Mouse (Mus musculus) gonadal fat pad, adult 2 months (tissue): Measurements from ENCODE around the gene Lrit2. TPM values are rescaled to one million over a fixed set of nuclear protein-coding genes. Genes with fewer than 3 reads are reported as not detected.

Source experiments
- DNase-seq: peaks from one replicate; pipeline ENCODE4 v3.0.0-alpha.2; 2012; ENCODE audit warnings: low read depth
- polyA plus RNA-seq: library from polyadenylated mRNA; depleted of rRNA; stranded (reverse); fragments of >200 nt; gene quantifications from 2 replicates; pipeline ENCODE4 v1.2.3, GENCODE M21; 2012; rRNA removed

Lrit2 gene
- not detected in 2 replicates for polyA plus RNA-seq

DNA sequence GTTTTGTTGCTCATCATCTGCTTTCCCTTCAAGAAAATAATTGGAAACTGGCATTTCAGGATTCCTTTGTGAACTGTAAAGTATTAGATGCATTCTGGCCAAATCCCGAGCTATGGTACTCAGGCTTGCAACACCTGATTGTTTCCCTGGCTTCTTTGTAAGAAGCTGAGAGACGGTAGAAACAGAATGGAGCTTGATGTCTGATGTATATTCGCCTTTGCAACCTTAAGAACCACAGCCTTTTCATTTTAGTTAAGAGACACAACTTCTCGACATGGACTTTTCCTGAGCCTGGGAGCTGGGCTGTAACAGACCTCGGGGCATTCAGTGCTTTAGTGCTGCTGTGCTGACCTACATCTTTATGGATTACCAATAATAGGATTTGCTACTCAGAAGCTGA, at the start of gene Lrit2:
TSS of gene Lrit2 (plus strand) at position 301 of the 400 bp plus-strand sequence.
- no peak for DNase-seq

- no peak for DNase-seq
Measured at GRCm38 (mm10) chr14:37027248-37027933, 40.3 kb upstream of the Lrit2 start.

DNA sequence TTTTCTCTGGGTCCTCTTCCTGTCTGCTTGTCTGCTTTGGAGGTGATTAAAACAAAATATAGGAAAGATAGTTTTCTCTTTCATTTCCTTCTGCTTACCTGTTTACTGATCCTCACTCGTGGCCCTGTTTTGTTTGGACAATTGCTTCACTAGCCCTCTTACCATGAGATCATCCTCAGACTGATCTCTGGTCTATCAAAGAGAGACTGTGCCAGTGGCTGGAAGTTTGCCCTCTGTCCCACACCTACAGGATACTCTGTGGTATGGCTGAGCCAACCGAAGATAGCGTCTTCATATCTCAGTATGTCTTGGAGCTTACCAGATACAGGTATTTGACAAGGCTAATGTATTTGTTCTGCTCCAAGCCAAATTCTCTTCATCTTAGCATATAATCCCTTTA, 39.8 kb upstream of the Lrit2 start:
- no peak for DNase-seq

GRCm38 (mm10) chr14:37028555-37028954, 39.2 kb upstream of the Lrit2 start:
- no peak for DNase-seq

GRCm38 (mm10) chr14:37032481-37033104, 35.1 kb upstream of the Lrit2 start:
- no peak for DNase-seq

DNA sequence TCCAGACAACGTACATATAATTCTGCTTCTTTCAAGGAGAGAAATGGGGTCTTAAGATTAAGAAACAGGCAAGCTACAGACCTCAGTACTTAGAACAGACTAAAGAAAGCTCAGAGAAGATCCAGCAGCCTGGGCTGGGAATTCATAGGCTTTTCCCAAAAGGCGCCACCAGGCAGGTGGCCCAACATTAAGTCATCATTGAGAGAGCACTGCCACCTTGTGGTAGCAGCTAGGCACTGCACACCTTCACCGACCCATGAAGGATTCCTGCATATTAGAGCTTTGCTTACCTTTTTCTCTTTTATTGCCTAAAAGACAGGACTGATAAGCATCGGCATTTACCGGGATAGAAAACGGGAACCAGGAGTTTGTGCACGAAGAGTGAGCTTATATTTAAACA, 34.5 kb upstream of the Lrit2 start:
- no peak for DNase-seq

DNA sequence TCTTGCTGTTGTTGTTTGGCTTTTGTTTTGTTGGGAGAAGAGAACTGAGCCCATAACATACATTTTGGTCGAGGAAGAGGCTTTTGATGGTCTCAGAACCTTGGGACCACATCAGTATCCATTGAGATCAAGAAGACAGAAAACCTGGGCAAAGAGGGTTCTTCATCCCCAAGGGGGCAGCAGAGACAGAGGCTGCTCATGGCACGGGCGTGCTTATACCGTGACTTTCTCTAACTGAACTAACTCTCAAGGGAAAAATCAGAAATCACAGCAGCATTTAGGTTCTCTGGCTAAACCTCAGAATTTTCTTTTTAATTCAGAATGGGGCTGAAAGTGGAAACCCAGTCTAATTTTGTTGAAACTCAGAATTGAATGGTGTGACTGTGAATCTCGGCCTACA, 33.3 kb upstream of the Lrit2 start:
- DNase-seq = no peak

- peak; percentile 95 for DNase-seq
Measured at GRCm38 (mm10) chr14:37048914-37049410, 18.8 kb upstream of the Lrit2 start, which contains the start of gene Rgr. Rgr (minus strand) TSS chr14:37048964.

DNA sequence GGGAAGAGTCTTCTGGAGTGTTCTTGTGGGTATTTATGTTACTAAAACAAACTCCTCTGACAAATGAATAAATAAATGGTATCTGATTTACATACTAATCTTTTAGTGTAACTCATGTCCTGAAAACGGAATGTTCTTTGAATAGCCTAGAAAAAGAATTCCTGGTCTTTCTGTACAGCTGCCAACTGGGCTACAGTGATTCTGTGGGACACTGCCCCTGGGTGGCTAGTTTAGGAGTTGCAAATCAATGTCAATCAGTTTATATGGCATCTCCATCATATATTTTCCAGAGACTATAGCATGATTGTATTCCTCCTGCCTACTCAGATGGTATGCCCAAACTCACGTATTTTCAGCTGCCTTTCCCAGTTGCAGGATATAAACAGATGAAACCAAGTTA, 2.9 kb upstream of the Lrit2 start:
- DNase-seq = no peak

DNA sequence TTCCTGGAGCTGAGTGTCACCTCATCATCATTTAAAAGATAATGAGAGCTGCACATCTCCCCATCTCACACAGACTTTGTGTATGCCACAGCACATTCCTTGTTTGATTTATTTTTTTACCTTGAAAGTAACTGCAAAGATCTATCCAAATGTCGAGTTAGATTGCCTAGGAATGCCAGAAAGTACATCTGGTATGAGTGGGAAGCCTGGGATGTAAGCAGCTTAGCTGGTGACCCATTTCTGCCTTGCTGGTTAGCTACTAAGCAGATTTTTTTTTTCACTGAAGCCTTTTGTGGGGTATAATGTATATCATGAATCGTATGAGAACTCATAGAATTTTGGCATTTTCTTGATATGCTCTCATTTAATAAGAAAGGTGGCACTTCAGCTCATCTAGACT, 1.1 kb upstream of the Lrit2 start:
- DNase-seq = no peak

DNA sequence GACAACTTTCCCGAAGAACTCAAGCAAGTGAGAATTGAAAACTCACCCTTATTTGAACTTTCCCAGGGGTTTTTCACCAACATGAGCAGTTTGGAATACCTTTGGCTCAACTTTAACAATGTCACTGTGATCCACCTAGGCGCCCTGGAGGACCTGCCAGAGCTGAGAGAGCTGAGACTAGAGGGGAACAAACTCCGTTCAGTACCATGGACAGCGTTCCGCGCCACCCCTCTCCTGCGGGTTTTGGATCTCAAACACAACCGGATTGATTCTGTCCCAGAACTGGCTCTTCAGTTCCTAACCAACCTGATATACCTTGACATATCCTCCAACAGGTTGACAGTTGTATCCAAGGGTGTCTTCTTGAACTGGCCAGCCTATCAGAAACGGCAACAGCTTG, 787 bp downstream of the Lrit2 start:
- DNase-seq = no peak

GRCm38 (mm10) chr14:37080724-37081123, 13.0 kb downstream of the Lrit2 start:
- no peak for DNase-seq

- no peak for DNase-seq
Measured at GRCm38 (mm10) chr14:37083755-37084154, 16.0 kb downstream of the Lrit2 start.

- DNase-seq = no peak
Measured at GRCm38 (mm10) chr14:37094436-37094835, 26.7 kb downstream of the Lrit2 start.

- no peak for DNase-seq
Measured at GRCm38 (mm10) chr14:37095556-37095955, 27.8 kb downstream of the Lrit2 start.

DNA sequence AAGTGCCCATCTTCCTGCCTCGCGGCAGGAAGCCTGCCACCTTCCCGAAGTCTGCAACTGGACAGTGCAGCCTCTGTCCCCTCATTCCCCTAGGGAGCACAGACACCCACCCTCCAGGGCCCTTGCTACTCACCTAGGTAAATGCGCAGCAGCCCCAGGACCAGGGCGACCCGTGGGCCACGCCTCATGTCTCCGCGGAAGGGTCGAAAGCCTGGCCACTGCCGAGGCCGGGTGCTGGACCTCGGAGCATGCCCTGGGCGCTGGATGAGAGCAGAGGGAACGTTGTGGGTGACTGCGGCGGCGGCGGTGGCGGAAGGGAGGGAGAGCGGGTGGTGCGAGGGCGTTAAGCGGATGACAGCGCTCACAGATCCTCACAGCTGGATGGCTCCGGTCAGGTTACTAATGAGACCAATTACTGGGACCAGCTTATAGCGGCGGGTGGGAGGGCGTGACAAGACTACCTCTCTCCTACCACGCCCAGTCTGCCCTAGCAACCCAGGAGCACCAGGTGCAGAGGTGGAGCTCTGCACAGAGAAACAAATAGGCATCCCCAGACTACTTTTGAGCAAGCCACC, 30.3 kb downstream of the Lrit2 start, which contains the start of gene Cdhr1:
TSS of gene Cdhr1 (minus strand) at position 392 of the 575 bp plus-strand sequence.
- no peak for DNase-seq

DNA sequence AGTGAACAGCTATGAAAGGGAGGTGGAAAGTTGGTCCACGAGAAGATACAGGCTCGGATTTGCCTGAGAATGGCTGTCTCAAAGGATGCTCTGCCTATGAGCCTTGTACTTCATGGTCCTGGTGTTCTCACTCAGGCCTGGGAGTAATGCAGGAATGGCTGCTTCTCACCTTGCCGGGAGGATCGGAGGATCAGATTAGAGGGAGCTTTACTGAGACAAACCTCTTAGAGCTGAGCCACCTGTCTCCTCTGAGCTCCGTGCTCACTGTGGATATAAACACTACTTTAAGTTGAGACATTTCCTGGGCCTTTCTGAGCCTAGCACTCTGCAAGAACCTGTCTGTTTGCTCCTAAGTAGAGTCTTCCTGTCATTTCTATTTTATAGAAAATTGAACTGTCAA, 33.8 kb downstream of the Lrit2 start:
- no peak for DNase-seq

DNA sequence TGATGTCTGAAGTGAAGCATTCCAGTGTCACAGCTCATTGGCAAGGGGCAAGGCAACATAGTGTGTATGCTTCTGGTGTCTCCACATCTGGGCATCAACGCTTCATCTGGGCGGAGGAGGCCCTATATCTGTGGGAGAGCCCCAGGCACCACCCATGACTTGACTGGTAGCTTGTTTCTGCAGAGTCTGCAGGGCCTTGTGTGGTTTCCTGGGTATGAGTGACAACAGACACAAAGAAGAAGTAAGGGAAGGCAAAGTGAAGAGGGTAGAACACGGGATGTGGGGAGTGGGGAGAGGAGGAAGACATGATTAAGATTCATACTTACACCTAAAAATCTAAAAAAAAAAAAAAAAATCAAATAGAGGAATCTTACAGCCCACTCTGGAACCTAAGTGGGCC, 34.8 kb downstream of the Lrit2 start:
- no peak for DNase-seq

- peak; percentile 27 for DNase-seq
Measured at GRCm38 (mm10) chr14:37104747-37105146, 37.0 kb downstream of the Lrit2 start.

- DNase-seq = no peak
Measured at GRCm38 (mm10) chr14:37105846-37106245, 38.1 kb downstream of the Lrit2 start.

- no peak for DNase-seq
Measured at GRCm38 (mm10) chr14:37109460-37109859, 41.7 kb downstream of the Lrit2 start.

DNA sequence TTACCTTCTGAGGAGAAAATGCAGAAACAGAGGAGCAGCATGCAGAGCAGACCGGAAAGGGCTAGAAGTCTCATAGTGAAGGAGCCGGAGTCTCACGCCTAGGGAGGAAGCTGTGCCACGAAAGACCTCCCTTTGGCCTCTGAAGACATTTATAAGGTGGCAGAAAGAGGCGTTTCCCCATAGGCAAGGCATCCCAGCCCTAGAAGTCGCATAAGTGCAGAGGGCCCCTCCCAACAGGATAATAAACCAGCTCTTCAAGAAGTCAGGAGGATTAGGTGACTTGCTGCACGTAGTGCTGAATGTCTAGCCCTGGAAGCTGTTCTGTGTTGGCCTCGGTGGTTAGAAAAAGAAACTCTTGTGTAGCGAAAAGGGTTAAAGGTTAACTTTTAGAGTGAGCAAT, 42.2 kb downstream of the Lrit2 start:
- no peak for DNase-seq

DNA sequence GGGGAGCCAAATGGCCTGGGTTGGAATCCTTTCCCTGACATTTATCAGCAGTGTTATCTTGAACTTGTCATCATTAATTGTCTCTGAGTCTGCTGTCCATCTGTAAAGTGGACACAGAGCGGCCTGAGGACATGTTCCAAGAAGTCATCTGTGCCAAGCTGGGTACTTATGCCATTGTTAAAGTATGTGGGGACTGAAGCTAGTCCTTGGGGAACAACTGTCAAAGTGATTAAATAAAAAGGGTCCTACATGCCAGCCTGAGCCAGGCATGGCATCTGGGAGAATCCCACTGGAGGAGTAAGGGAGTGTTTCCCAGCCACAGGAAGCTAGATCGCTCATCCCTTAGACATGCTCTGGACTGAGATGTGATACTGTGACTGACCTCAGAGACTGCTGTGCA, 42.7 kb downstream of the Lrit2 start:
- no peak for DNase-seq
